Mouse (Mus musculus): ENCODE data around the gene Trmt5. TPM values are rescaled to one million over a fixed set of nuclear protein-coding genes. Genes with fewer than 3 reads are reported as not detected.

The Trmt5 gene
- polyA plus RNA-seq, 1 experiment from 2014 or later = 23.8 TPM

Other genes with a start within 250 kb of the Trmt5 start
- 2.0 and 2.2 TPM in 2 replicates for gene Six1, start 232.8 kb downstream of the Trmt5 start, polyA plus RNA-seq (2014; fragmentation: Nextera tagmentation; extraction: Ambion mirVana)
- gene Six4, start 173.3 kb downstream of the Trmt5 start, polyA plus RNA-seq (2014; fragmentation: Nextera tagmentation; extraction: Ambion mirVana) = 1.4 and 1.6 TPM in 2 replicates
- gene Mnat1, start 163.0 kb downstream of the Trmt5 start, polyA plus RNA-seq (2014; fragmentation: Nextera tagmentation; extraction: Ambion mirVana) = 30.5 and 31.4 TPM in 2 replicates
- 5.5 and 6.4 TPM in 2 replicates for gene Slc38a6, start 69 bp upstream of the Trmt5 start, polyA plus RNA-seq (2014; fragmentation: Nextera tagmentation; extraction: Ambion mirVana)

Data from liver, embryonic 11.5 days (tissue).